ENCODE assay signal across 8 mouse cellular contexts in the genomic region with DNA sequence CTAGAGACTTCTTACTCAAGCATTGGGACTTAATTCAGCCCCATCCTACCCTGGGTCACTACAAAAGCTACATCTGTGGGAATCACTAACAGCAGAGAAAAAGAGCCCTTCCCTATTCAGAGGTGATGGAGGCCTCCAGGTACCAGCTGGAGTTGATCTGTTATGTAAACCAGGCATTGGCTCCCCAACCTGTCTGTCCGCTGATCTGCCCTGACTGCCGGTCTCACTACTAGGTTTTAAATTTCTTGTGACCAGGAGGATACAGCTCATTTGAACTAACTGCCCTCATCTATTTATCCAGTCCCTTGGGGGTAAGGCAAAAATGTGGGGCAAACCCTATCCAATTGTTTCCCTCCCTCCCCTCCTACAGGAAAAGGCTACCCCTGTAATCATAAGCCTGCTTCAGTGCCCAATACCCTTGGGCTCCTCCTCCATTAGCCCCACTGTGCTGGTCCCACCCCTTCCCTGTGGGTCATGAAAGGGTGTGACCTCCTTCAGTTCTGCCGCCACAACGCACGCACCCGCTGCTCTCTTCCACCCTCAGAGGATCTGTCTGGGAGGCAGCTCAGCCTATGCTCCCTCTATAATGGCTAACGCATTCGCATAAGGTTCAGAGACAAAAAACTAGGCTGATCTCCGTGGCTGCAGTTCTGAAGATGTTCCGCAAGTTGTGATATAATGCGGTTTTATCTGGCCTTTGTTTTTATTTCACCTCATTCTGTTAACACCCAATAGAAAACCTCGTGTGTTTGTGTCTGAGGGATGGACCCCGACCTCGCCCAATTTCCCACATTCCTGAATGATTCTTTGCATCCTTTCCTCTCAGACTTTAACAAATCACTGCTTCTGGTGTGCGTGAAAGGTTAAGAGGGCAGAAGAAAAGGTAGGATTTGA. TPM values are rescaled to one million over a fixed set of nuclear protein-coding genes. Genes with fewer than 3 reads are reported as not detected.
DNase-seq lines count a peak whose midpoint lies in the region; ATAC-seq lines count a peak whose summit lies in the region.

No protein-coding gene starts in this region.

- DNase-seq in adrenal gland, adult 2 months, result peak; percentile 16
- DNase-seq in adrenal gland, adult 18-20 months (ENCODE audit: low spot score in 2 of 2), result no peak
- DNase-seq in Muller cell, postnatal 12 days (ENCODE audit: inconsistent ontology term), result peak; percentile 67
- peak; percentile 82 for DNase-seq in embryo, embryonic 9.5 days (ENCODE audit: extremely low spot score)
- DNase-seq in limb, embryonic 11.5 days (ENCODE audit: low spot score), result peak; percentile 71
- peak; percentile 76 for DNase-seq in midbrain, embryonic 10.5 days (ENCODE audit: low spot score)
- peak; percentile 42 to 54 for DNase-seq in spleen, postnatal 14 days (ENCODE audit: low spot score in 2 of 2)

- peak overlapping the region; percentile 92 for H3K9ac ChIP-seq in heart, embryonic 14.5 days (ENCODE audit: low read length)
- H3K9ac ChIP-seq in limb, embryonic 11.5 days (ENCODE audit: low read length), result peak overlapping the region; percentile 46

- peak overlapping the region; percentile 60 to 76 for H3K4me3 ChIP-seq in heart, embryonic 14.5 days (ENCODE audit: control insufficient read depth in 1 of 2, insufficient read depth in 1 of 2, low read depth in 1 of 2, low read length in 2 of 2)
- peak overlapping the region; percentile 90 for H3K4me3 ChIP-seq in limb, embryonic 11.5 days (ENCODE audit: low read depth, low read length)
- H3K4me3 ChIP-seq in midbrain, embryonic 10.5 days, result peak overlapping the region; percentile 96

- H3K4me2 ChIP-seq in heart, embryonic 14.5 days (ENCODE audit: low read length), result peak overlapping the region; percentile 87
- H3K4me2 ChIP-seq in limb, embryonic 11.5 days (ENCODE audit: low read depth, severe bottlenecking), result peak overlapping the region; percentile 42

- peak overlapping the region; percentile 26 to 30; a peak in 3 of 4 replicates for H3K27ac ChIP-seq in heart, embryonic 14.5 days (replicated peaks in 1 of 2; ENCODE audit: control insufficient read depth in 1 of 2, insufficient read depth in 1 of 2, low read depth in 2 of 2, low read length in 2 of 2)
- H3K27ac ChIP-seq in limb, embryonic 11.5 days (replicated peaks; ENCODE audit: low read depth, low read length), result no peak overlapping the region; the same call in 1 of the 2 replicates
- H3K27ac ChIP-seq in midbrain, embryonic 10.5 days (replicated peaks), result peak overlapping the region; percentile 98

- H3K27me3 ChIP-seq in heart, embryonic 14.5 days (ENCODE audit: control insufficient read depth, insufficient read depth, low read length), result no peaks in the 10 kb centered on the region
- H3K27me3 ChIP-seq in limb, embryonic 11.5 days (ENCODE audit: control insufficient read depth, insufficient read depth, low read length), result no peaks in the 10 kb centered on the region
- peaks cover 18% of the 10 kb centered on the region for H3K27me3 ChIP-seq in midbrain, embryonic 10.5 days (ENCODE audit: low read depth, poor library complexity, severe bottlenecking)

- WGBS in heart, embryonic 14.5 days, result 9% methylated on average over 15 of the region's 15 CpGs
- WGBS in limb, embryonic 11.5 days, result 4% methylated on average over 15 of the region's 15 CpGs
- WGBS in midbrain, embryonic 10.5 days, result 2% methylated on average over 15 of the region's 15 CpGs

- no peaks in the 10 kb centered on the region for H3K9me3 ChIP-seq in heart, embryonic 14.5 days (ENCODE audit: control insufficient read depth, low read length)
- no peaks in the 10 kb centered on the region for H3K9me3 ChIP-seq in limb, embryonic 11.5 days (ENCODE audit: control insufficient read depth, low read length)
- no peaks in the 10 kb centered on the region for H3K9me3 ChIP-seq in midbrain, embryonic 10.5 days (replicated peaks)

- H3K36me3 ChIP-seq in heart, embryonic 14.5 days (ENCODE audit: control insufficient read depth, insufficient read depth, low read length), result no peaks in the 10 kb centered on the region
- H3K36me3 ChIP-seq in limb, embryonic 11.5 days (ENCODE audit: control insufficient read depth, insufficient read depth, low read length), result no peaks in the 10 kb centered on the region
- H3K36me3 ChIP-seq in midbrain, embryonic 10.5 days, result no peaks in the 10 kb centered on the region

- peak; percentile 44; the same call in 1 of the 2 replicates for ATAC-seq in heart, embryonic 14.5 days (ENCODE audit: insufficient number of reproducible peaks, insufficient read depth, low FRiP score, low read depth)
- 0 out of 2 replicates have a peak, but pooled peaks have one; percentile 23 for ATAC-seq in limb, embryonic 11.5 days (ENCODE audit: insufficient number of reproducible peaks, low FRiP score, low TSS enrichment, low read depth)

- H3K4me1 ChIP-seq in heart, embryonic 14.5 days (ENCODE audit: control insufficient read depth in 2 of 2, insufficient read depth in 2 of 2, low read length in 2 of 2), result peaks cover 9% of the 10 kb centered on the region in 2 experiments; a peak in 2 of 4 replicates
- peaks cover 12% of the 10 kb centered on the region for H3K4me1 ChIP-seq in limb, embryonic 11.5 days (ENCODE audit: control insufficient read depth, insufficient read depth, low read length)
- H3K4me1 ChIP-seq in midbrain, embryonic 10.5 days, result peaks cover 24% of the 10 kb centered on the region

RNA-seq across cellular contexts. Expression of a gene that starts 2.1 kb away (rescaled TPM):
- total RNA-seq in adrenal gland, adult 2 months (2021), result 100 to 1,000 TPM; 169 to 249 TPM
- 18.0 and 18.5 TPM in 2 replicates for polyA plus RNA-seq in adrenal gland, adult 2 months (2012; rRNA removed)
- 100 to 1,000 TPM; 151 to 215 TPM for total RNA-seq in adrenal gland, adult 18-20 months (2021)
- polyA plus RNA-seq in heart, embryonic 14.5 days (2014; fragmentation: Nextera tagmentation; extraction: Ambion mirVana), result 1,599 and 1,682 TPM in 2 replicates
- polyA plus RNA-seq in limb, embryonic 11.5 days (2014; fragmentation: Nextera tagmentation; extraction: Ambion mirVana), result 3,502 and 3,578 TPM in 2 replicates
- 2,755 and 2,780 TPM in 2 replicates for polyA plus RNA-seq in midbrain, embryonic 10.5 days (2016; fragmentation: Nextera tagmentation; extraction: Ambion mirVana)

RNA-seq across cellular contexts. Expression of a gene that starts 56.7 kb away (rescaled TPM):
- 100 to 1,000 TPM in 1 of 2 experiments, 10 to 100 TPM in 1; 77.9 to 108 TPM for total RNA-seq in adrenal gland, adult 2 months (2021)
- polyA plus RNA-seq in adrenal gland, adult 2 months (2012; rRNA removed), result 213 and 217 TPM in 2 replicates
- total RNA-seq in adrenal gland, adult 18-20 months (2021), result 100 to 1,000 TPM in 1 of 2 experiments, 10 to 100 TPM in 1; 95.6 to 101 TPM
- polyA plus RNA-seq in heart, embryonic 14.5 days (2014; fragmentation: Nextera tagmentation; extraction: Ambion mirVana), result 60.8 and 62.5 TPM in 2 replicates
- 49.8 and 52.0 TPM in 2 replicates for polyA plus RNA-seq in limb, embryonic 11.5 days (2014; fragmentation: Nextera tagmentation; extraction: Ambion mirVana)
- 24.0 and 25.6 TPM in 2 replicates for polyA plus RNA-seq in midbrain, embryonic 10.5 days (2016; fragmentation: Nextera tagmentation; extraction: Ambion mirVana)

Comparison
In these comparisons a context has a peak if more than half of its experiments do, and no peak if none do; other contexts are left out.
1. DNase-seq: peak in adrenal gland, adult 2 months (single experiment), Muller cell, postnatal 12 days (single experiment), embryo, embryonic 9.5 days (single experiment), limb, embryonic 11.5 days (single experiment), midbrain, embryonic 10.5 days (single experiment) and spleen, postnatal 14 days (2 of 2); none in adrenal gland, adult 18-20 months (0 of 2).
2. RNA of a gene that starts 2.1 kb away (polyA plus RNA-seq): 3,502 to 3,578 TPM in limb, embryonic 11.5 days, 2,755 to 2,780 TPM in midbrain, embryonic 10.5 days and 1,599 to 1,682 TPM in heart, embryonic 14.5 days; 18.0 to 18.5 TPM in adrenal gland, adult 2 months; every median in the first group is over 10 times any median in the second.
3. Peak in every context shown above with its lines, with median percentiles within 50 percentile points of each other: H3K4me3 ChIP-seq.